Mouse (Mus musculus): ENCODE results near the gene Rnf181.

The Rnf181 gene

GRCm38 (mm10) chr6:72383952-72384351, 17.2 kb upstream of the Rnf181 start:
- peak; percentile 71 for DNase-seq (ENCODE audit: low spot score)

GRCm38 (mm10) chr6:72383142-72383820, 16.5 kb upstream of the Rnf181 start:
- DNase-seq (ENCODE audit: low spot score), result no peak

GRCm38 (mm10) chr6:72382494-72382893, 15.7 kb upstream of the Rnf181 start:
- no peak for DNase-seq (ENCODE audit: low spot score)

GRCm38 (mm10) chr6:72380131-72380770, 13.5 kb upstream of the Rnf181 start, which contains the start of gene Vamp5:
TSS of gene Vamp5 (minus strand) at chr6:72380468.
- peak; percentile 83 for DNase-seq (ENCODE audit: low spot score)

- no peak for DNase-seq (ENCODE audit: low spot score)
These were observed 12.8 kb upstream of the Rnf181 start for GRCm38 (mm10) chr6:72379377-72380130.

- no peak for DNase-seq (ENCODE audit: low spot score)
These were observed 11.9 kb upstream of the Rnf181 start for GRCm38 (mm10) chr6:72378510-72379234.

- DNase-seq (ENCODE audit: low spot score), result peak; percentile 55
These were observed 8.2 kb upstream of the Rnf181 start for GRCm38 (mm10) chr6:72374820-72375563.

GRCm38 (mm10) chr6:72374206-72374605, 7.5 kb upstream of the Rnf181 start:
- no peak for DNase-seq (ENCODE audit: low spot score)

GRCm38 (mm10) chr6:72373184-72373583, 6.4 kb upstream of the Rnf181 start:
- no peak for DNase-seq (ENCODE audit: low spot score)

- DNase-seq (ENCODE audit: low spot score), result no peak
These were observed 4.8 kb upstream of the Rnf181 start for GRCm38 (mm10) chr6:72371571-72371970.

- no peak for DNase-seq (ENCODE audit: low spot score)
These were observed 4.4 kb upstream of the Rnf181 start for GRCm38 (mm10) chr6:72371147-72371546.

GRCm38 (mm10) chr6:72370091-72370490, 3.3 kb upstream of the Rnf181 start:
- no peak for DNase-seq (ENCODE audit: low spot score)

- DNase-seq (ENCODE audit: low spot score), result no peak
These were observed 2.8 kb upstream of the Rnf181 start for GRCm38 (mm10) chr6:72369557-72369956.

- no peak for DNase-seq (ENCODE audit: low spot score)
These were observed 761 bp upstream of the Rnf181 start for GRCm38 (mm10) chr6:72367460-72367974.

GRCm38 (mm10) chr6:72366304-72366703, 452 bp downstream of the Rnf181 start:
- DNase-seq (ENCODE audit: low spot score), result no peak

- no peak for DNase-seq (ENCODE audit: low spot score)
These were observed 1.8 kb downstream of the Rnf181 start for GRCm38 (mm10) chr6:72364985-72365384.

GRCm38 (mm10) chr6:72364009-72364408, 2.7 kb downstream of the Rnf181 start:
- no peak for DNase-seq (ENCODE audit: low spot score)

- peak; percentile 98 for DNase-seq (ENCODE audit: low spot score)
These were observed 4.4 kb downstream of the Rnf181 start for GRCm38 (mm10) chr6:72362132-72363028.

- no peak for DNase-seq (ENCODE audit: low spot score)
These were observed 5.6 kb downstream of the Rnf181 start for GRCm38 (mm10) chr6:72361121-72361551.

GRCm38 (mm10) chr6:72360599-72360935, 6.2 kb downstream of the Rnf181 start:
- no peak for DNase-seq (ENCODE audit: low spot score)

Measured in c-Kit-positive CD71-positive TER-119-positive erythroid progenitor cells, embryonic 14.5 days (primary cell).